Mouse (Mus musculus): ENCODE measurements at regions not wholly inside any gene's neighbourhood (a gene's known extent, or its start where the extent isn't known, plus 50 kb on each side); places are given as distances from the start of the nearest gene placed in this dataset.

- H3K9ac ChIP-seq (replicated peaks; ENCODE audit: low read length), result no peak overlapping the region
- H3K27ac ChIP-seq (replicated peaks; ENCODE audit: low read depth, low read length), result no peak overlapping the region
- H3K9me3 ChIP-seq (replicated peaks; ENCODE audit: control insufficient read depth, low read length), result no peaks in the 10 kb centered on the region
- no peak overlapping the region for H3K4me2 ChIP-seq (ENCODE audit: low read depth, low read length)
- no peaks in the 10 kb centered on the region for H3K4me1 ChIP-seq (ENCODE audit: control insufficient read depth, insufficient read depth, low read length)
- no peaks in the 10 kb centered on the region for H3K36me3 ChIP-seq (replicated peaks; ENCODE audit: control insufficient read depth, insufficient read depth, low read depth, low read length)
- H3K4me3 ChIP-seq (ENCODE audit: low read depth, low read length), result no peak overlapping the region
- ATAC-seq (replicated peaks; ENCODE audit: insufficient number of reproducible peaks, low FRiP score, low TSS enrichment, low read depth) (no peak), DNase-seq (ENCODE audit: low spot score) (peak; percentile 86)
- WGBS, result 7% methylated on average over 6 of the region's 6 CpGs
- H3K27me3 ChIP-seq (ENCODE audit: control insufficient read depth, insufficient read depth, low read length), result no peaks in the 10 kb centered on the region
Measured at GRCm38 (mm10) chr1:52302557-52302956, 69.5 kb upstream of the Gls start.

GRCm38 (mm10) chr1:52301266-52301665, 68.2 kb upstream of the Gls start:
- H3K27ac ChIP-seq (replicated peaks; ENCODE audit: low read depth, low read length), result no peak overlapping the region
- H3K9me3 ChIP-seq (replicated peaks; ENCODE audit: control insufficient read depth, low read length), result no peaks in the 10 kb centered on the region
- H3K36me3 ChIP-seq (replicated peaks; ENCODE audit: control insufficient read depth, insufficient read depth, low read depth, low read length), result no peaks in the 10 kb centered on the region
- H3K9ac ChIP-seq (replicated peaks; ENCODE audit: low read length), result no peak overlapping the region
- no peaks in the 10 kb centered on the region for H3K4me1 ChIP-seq (ENCODE audit: control insufficient read depth, insufficient read depth, low read length)
- DNase-seq (ENCODE audit: low spot score) (peak; percentile 60), ATAC-seq (replicated peaks; ENCODE audit: insufficient number of reproducible peaks, low FRiP score, low TSS enrichment, low read depth) (no peak)
- WGBS, result 51% methylated on average over 2 of the region's 2 CpGs
- no peaks in the 10 kb centered on the region for H3K27me3 ChIP-seq (ENCODE audit: control insufficient read depth, insufficient read depth, low read length)
- no peak overlapping the region for H3K4me2 ChIP-seq (ENCODE audit: low read depth, low read length)
- H3K4me3 ChIP-seq (ENCODE audit: low read depth, low read length), result no peak overlapping the region

GRCm38 (mm10) chr1:52299559-52299958, 66.5 kb upstream of the Gls start:
- H3K4me2 ChIP-seq (ENCODE audit: low read depth, low read length), result no peak overlapping the region
- DNase-seq (ENCODE audit: low spot score) (no peak), ATAC-seq (replicated peaks; ENCODE audit: insufficient number of reproducible peaks, low FRiP score, low TSS enrichment, low read depth) (no peak)
- 72% methylated on average over 7 of the region's 7 CpGs for WGBS
- H3K4me3 ChIP-seq (ENCODE audit: low read depth, low read length), result no peak overlapping the region
- H3K9ac ChIP-seq (replicated peaks; ENCODE audit: low read length), result no peak overlapping the region
- no peaks in the 10 kb centered on the region for H3K9me3 ChIP-seq (replicated peaks; ENCODE audit: control insufficient read depth, low read length)
- no peak overlapping the region for H3K27ac ChIP-seq (replicated peaks; ENCODE audit: low read depth, low read length)
- no peaks in the 10 kb centered on the region for H3K4me1 ChIP-seq (ENCODE audit: control insufficient read depth, insufficient read depth, low read length)
- H3K36me3 ChIP-seq (replicated peaks; ENCODE audit: control insufficient read depth, insufficient read depth, low read depth, low read length), result no peaks in the 10 kb centered on the region
- no peaks in the 10 kb centered on the region for H3K27me3 ChIP-seq (ENCODE audit: control insufficient read depth, insufficient read depth, low read length)

GRCm38 (mm10) chr1:52298336-52298735, 65.3 kb upstream of the Gls start:
- Histone ChIP-seq H3K4me2 (ENCODE audit: low read depth, low read length) (no peak overlapping the region), H3K27me3 (ENCODE audit: control insufficient read depth, insufficient read depth, low read length) (no peaks in the 10 kb centered on the region), H3K27ac (replicated peaks; ENCODE audit: low read depth, low read length) (no peak overlapping the region), H3K4me1 (ENCODE audit: control insufficient read depth, insufficient read depth, low read length) (no peaks in the 10 kb centered on the region), H3K9ac (replicated peaks; ENCODE audit: low read length) (no peak overlapping the region), H3K9me3 (replicated peaks; ENCODE audit: control insufficient read depth, low read length) (no peaks in the 10 kb centered on the region), H3K36me3 (replicated peaks; ENCODE audit: control insufficient read depth, insufficient read depth, low read depth, low read length) (no peaks in the 10 kb centered on the region), H3K4me3 (ENCODE audit: low read depth, low read length) (no peak overlapping the region)
- no peak for ATAC-seq (replicated peaks; ENCODE audit: insufficient number of reproducible peaks, low FRiP score, low TSS enrichment, low read depth)
- no peak for DNase-seq (ENCODE audit: low spot score)
- WGBS, result 86% methylated on average over 5 of the region's 5 CpGs

- Histone ChIP-seq H3K4me2 (ENCODE audit: low read depth, low read length) (no peak overlapping the region), H3K4me3 (ENCODE audit: low read depth, low read length) (no peak overlapping the region), H3K4me1 (ENCODE audit: control insufficient read depth, insufficient read depth, low read length) (no peaks in the 10 kb centered on the region), H3K27me3 (ENCODE audit: control insufficient read depth, insufficient read depth, low read length) (no peaks in the 10 kb centered on the region), H3K36me3 (replicated peaks; ENCODE audit: control insufficient read depth, insufficient read depth, low read depth, low read length) (no peaks in the 10 kb centered on the region), H3K9ac (replicated peaks; ENCODE audit: low read length) (no peak overlapping the region), H3K9me3 (replicated peaks; ENCODE audit: control insufficient read depth, low read length) (no peaks in the 10 kb centered on the region), H3K27ac (replicated peaks; ENCODE audit: low read depth, low read length) (no peak overlapping the region)
- ATAC-seq (replicated peaks; ENCODE audit: insufficient number of reproducible peaks, low FRiP score, low TSS enrichment, low read depth), result no peak
- DNase-seq (ENCODE audit: low spot score), result no peak
- 56% methylated on average over 2 of the region's 2 CpGs for WGBS
Measured at GRCm38 (mm10) chr1:52296178-52296577, 63.1 kb upstream of the Gls start.

GRCm38 (mm10) chr1:52294521-52294920, 61.5 kb upstream of the Gls start:
- Histone ChIP-seq H3K36me3 (replicated peaks; ENCODE audit: control insufficient read depth, insufficient read depth, low read depth, low read length) (no peaks in the 10 kb centered on the region), H3K4me3 (ENCODE audit: low read depth, low read length) (no peak overlapping the region), H3K9ac (replicated peaks; ENCODE audit: low read length) (no peak overlapping the region), H3K9me3 (replicated peaks; ENCODE audit: control insufficient read depth, low read length) (no peaks in the 10 kb centered on the region), H3K27me3 (ENCODE audit: control insufficient read depth, insufficient read depth, low read length) (no peaks in the 10 kb centered on the region), H3K4me2 (ENCODE audit: low read depth, low read length) (no peak overlapping the region), H3K4me1 (ENCODE audit: control insufficient read depth, insufficient read depth, low read length) (no peaks in the 10 kb centered on the region), H3K27ac (replicated peaks; ENCODE audit: low read depth, low read length) (no peak overlapping the region)
- 85% methylated on average over 2 of the region's 2 CpGs for WGBS
- DNase-seq (ENCODE audit: low spot score) (no peak), ATAC-seq (replicated peaks; ENCODE audit: insufficient number of reproducible peaks, low FRiP score, low TSS enrichment, low read depth) (no peak)

GRCm38 (mm10) chr1:52293393-52294099, 60.5 kb upstream of the Gls start:
- Histone ChIP-seq H3K9ac (replicated peaks; ENCODE audit: low read length) (no peak overlapping the region), H3K4me1 (ENCODE audit: control insufficient read depth, insufficient read depth, low read length) (no peaks in the 10 kb centered on the region), H3K36me3 (replicated peaks; ENCODE audit: control insufficient read depth, insufficient read depth, low read depth, low read length) (no peaks in the 10 kb centered on the region), H3K4me3 (ENCODE audit: low read depth, low read length) (no peak overlapping the region), H3K9me3 (replicated peaks; ENCODE audit: control insufficient read depth, low read length) (no peaks in the 10 kb centered on the region), H3K27me3 (ENCODE audit: control insufficient read depth, insufficient read depth, low read length) (no peaks in the 10 kb centered on the region), H3K4me2 (ENCODE audit: low read depth, low read length) (no peak overlapping the region), H3K27ac (replicated peaks; ENCODE audit: low read depth, low read length) (no peak overlapping the region)
- no peak for ATAC-seq (replicated peaks; ENCODE audit: insufficient number of reproducible peaks, low FRiP score, low TSS enrichment, low read depth)
- DNase-seq (ENCODE audit: low spot score), result peak; percentile 19
- WGBS, result 52% methylated on average over 5 of the region's 5 CpGs
